Mouse (Mus musculus) myocyte (in vitro differentiated cells): ENCODE data around the gene Asic2. TPM values are rescaled to one million over a fixed set of nuclear protein-coding genes. Genes with fewer than 3 reads are reported as not detected.
A peak's percentile ranks its signal among the peaks of the same experiment; 100 is the strongest.

Source experiments
- H3K27me3 ChIP-seq: one replicate; pipeline ENCODE4 v1.6.1; 2011; ENCODE audit not compliant: control insufficient read depth, insufficient read depth, insufficient read length
- H3K36me3 ChIP-seq: one replicate; pipeline ENCODE4 v1.6.1; 2011; ENCODE audit not compliant: control insufficient read depth, insufficient read depth
- H3K4me2 ChIP-seq: one replicate; pipeline ENCODE4 v1.6.1; 2011; ENCODE audit warnings: low read depth, control low read depth
- H3K4me3 ChIP-seq: one replicate; pipeline ENCODE4 v1.5.1; 2011; ENCODE audit warnings: mild to moderate bottlenecking, control low read depth, moderate library complexity
- H3K79me2 ChIP-seq: one replicate; pipeline ENCODE4 v1.6.1; 2011; ENCODE audit not compliant: control insufficient read depth, insufficient read depth
- H3ac ChIP-seq: one replicate; pipeline ENCODE4 v1.6.1; 2011; ENCODE audit not compliant: control insufficient read depth, insufficient read length
- CEBPB ChIP-seq: IDR thresholded peaks from 2 replicates; pipeline ENCODE4 v1.6.1; 2011; ENCODE audit warnings: mild to moderate bottlenecking, moderate library complexity; ENCODE audit not compliant: poor library complexity, insufficient read depth, severe bottlenecking
- E2F4 ChIP-seq: IDR thresholded peaks from one replicate; pipeline ENCODE4 v1.6.1; 2011; ENCODE audit warnings: mild to moderate bottlenecking, control low read depth, moderate library complexity; ENCODE audit not compliant: insufficient read depth
- MAX ChIP-seq: IDR thresholded peaks from one replicate; pipeline ENCODE4 v1.6.1; 2011; ENCODE audit warnings: low read depth, mild to moderate bottlenecking, control low read depth
- MYOD1 ChIP-seq, 3 experiments: IDR thresholded peaks; one replicate each; pipeline ENCODE4 v1.6.1; 2011; ENCODE audit warnings: control low read depth in 2 of 3, low read depth in 2 of 3, mild to moderate bottlenecking in 2 of 3, moderate library complexity in 1 of 3; ENCODE audit not compliant: insufficient read length in 2 of 3, control insufficient read depth in 1 of 3
- MYOG ChIP-seq, 3 experiments: IDR thresholded peaks; one replicate each; pipeline ENCODE4 v1.6.1; 2011; ENCODE audit warnings: control low read depth in 2 of 3, low read depth in 2 of 3, mild to moderate bottlenecking in 2 of 3; ENCODE audit not compliant: insufficient read length in 2 of 3, control insufficient read depth in 1 of 3, insufficient read depth in 1 of 3
- POLR2A ChIP-seq: IDR thresholded peaks from one replicate; pipeline ENCODE4 v1.6.1; 2011; ENCODE audit warnings: low read depth, mild to moderate bottlenecking, control low read depth, moderate library complexity; ENCODE audit not compliant: insufficient read length
- POLR2AphosphoS2 ChIP-seq: IDR thresholded peaks from one replicate; pipeline ENCODE4 v1.6.1; 2011; ENCODE audit warnings: low read depth, control low read depth; ENCODE audit not compliant: insufficient read length
- REST ChIP-seq: IDR thresholded peaks from one replicate; pipeline ENCODE4 v1.6.1; 2011; ENCODE audit warnings: mild to moderate bottlenecking, control low read depth, moderate library complexity; ENCODE audit not compliant: insufficient read depth, insufficient read length
- SRF ChIP-seq: IDR thresholded peaks from one replicate; pipeline ENCODE4 v1.6.1; 2011; ENCODE audit warnings: low read depth; ENCODE audit not compliant: control insufficient read depth, insufficient read length
- TCF12 ChIP-seq: IDR thresholded peaks from one replicate; pipeline ENCODE4 v1.6.1; 2011; ENCODE audit warnings: mild to moderate bottlenecking, control low read depth; ENCODE audit not compliant: poor library complexity, insufficient read depth, severe bottlenecking
- TCF3 ChIP-seq: IDR thresholded peaks from one replicate; pipeline ENCODE4 v1.6.1; 2011; ENCODE audit warnings: low read depth, control low read depth; ENCODE audit not compliant: insufficient read length
- USF1 ChIP-seq: IDR thresholded peaks from one replicate; pipeline ENCODE4 v1.6.1; 2011; ENCODE audit warnings: low read depth, mild to moderate bottlenecking, control low read depth, moderate library complexity
- polyA plus RNA-seq: library from polyadenylated mRNA; unstranded; fragments of >200 nt; fragmentation: generic; extraction: Trizol; gene quantifications from one replicate; pipeline ENCODE4 v1.2.1, GENCODE M21; 2012; ENCODE audit warnings: missing spikeins

Asic2 gene
- polyA plus RNA-seq, 1 experiment: not detected

- Histone ChIP-seq H3ac (no peak overlapping the region), H3K27me3 (peaks cover 31% of the 10 kb centered on the region), H3K79me2 (no peaks in the 10 kb centered on the region), H3K36me3 (no peaks in the 10 kb centered on the region), H3K4me2 (no peak overlapping the region), H3K4me3 (no peak overlapping the region)
- no peak for TF ChIP-seq USF1
- TF ChIP-seq POLR2A: no peak
- no peak for TF ChIP-seq TCF3
- no peak for TF ChIP-seq MYOD1 (IDR thresholded peaks at IDR 0.05; ENCODE audit: control insufficient read depth in 1 of 3, insufficient read length in 2 of 3, low read depth in 2 of 3)
- no peak for TF ChIP-seq E2F4
- no peak for TF ChIP-seq CEBPB
- no peak for TF ChIP-seq MAX
- TF ChIP-seq SRF: no peak
- no peak for TF ChIP-seq POLR2AphosphoS2
- no peak for TF ChIP-seq MYOG (IDR thresholded peaks at IDR 0.05; ENCODE audit: control insufficient read depth in 1 of 3, insufficient read depth in 1 of 3, insufficient read length in 2 of 3, low read depth in 2 of 3)
- TF ChIP-seq REST: no peak
- TF ChIP-seq TCF12: no peak
Observed at GRCm38 (mm10) chr11:81973699-81974098, 5.4 kb upstream of the Asic2 start.

DNA sequence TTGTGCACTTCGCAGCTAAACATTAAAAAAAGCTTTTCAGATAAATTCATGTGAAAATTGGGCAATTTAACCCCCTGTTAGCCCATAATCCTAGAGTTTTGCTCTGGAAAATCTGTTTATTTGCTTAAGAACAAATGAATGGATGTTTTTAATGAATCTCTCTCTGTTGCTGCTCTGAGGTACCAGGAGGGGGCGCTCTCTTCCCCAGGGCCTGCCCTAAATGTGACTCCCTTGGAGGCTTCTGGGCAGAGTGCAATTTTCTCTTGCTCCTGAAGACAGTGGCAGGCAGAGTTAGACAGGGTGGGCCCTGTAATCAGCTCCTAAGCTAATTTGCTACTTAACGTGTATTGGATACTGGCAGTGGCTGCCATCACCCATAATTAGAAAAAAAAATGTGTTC lies 3.8 kb upstream of the Asic2 start:
- TF ChIP-seq MAX (no peak), POLR2AphosphoS2 (no peak), MYOD1 (IDR thresholded peaks at IDR 0.05; ENCODE audit: control insufficient read depth in 1 of 3, insufficient read length in 2 of 3, low read depth in 2 of 3) (no peak), REST (no peak), TCF3 (no peak), CEBPB (no peak), USF1 (no peak), POLR2A (no peak), E2F4 (no peak), SRF (no peak)
- no peak overlapping the region for H3K4me3 ChIP-seq
- H3K79me2 ChIP-seq: no peaks in the 10 kb centered on the region
- peaks cover 45% of the 10 kb centered on the region for H3K27me3 ChIP-seq
- no peak overlapping the region for H3K4me2 ChIP-seq
- H3ac ChIP-seq: no peak overlapping the region
- H3K36me3 ChIP-seq: no peaks in the 10 kb centered on the region

GRCm38 (mm10) chr11:81966626-81967289 lies 1.5 kb downstream of the Asic2 start:
- Histone ChIP-seq H3K27me3 (peaks cover 30% of the 10 kb centered on the region), H3ac (no peak overlapping the region), H3K4me3 (no peak overlapping the region), H3K4me2 (no peak overlapping the region), H3K79me2 (no peaks in the 10 kb centered on the region), H3K36me3 (no peaks in the 10 kb centered on the region)
- TF ChIP-seq CEBPB: no peak
- TF ChIP-seq REST: peak; percentile 91
- no peak for TF ChIP-seq SRF
- no peak for TF ChIP-seq POLR2AphosphoS2

- H3K79me2 ChIP-seq: no peaks in the 10 kb centered on the region
- H3K27me3 ChIP-seq: peaks cover 30% of the 10 kb centered on the region
- TF ChIP-seq TCF12 (no peak), USF1 (no peak), SRF (no peak), MYOD1 (IDR thresholded peaks at IDR 0.05; ENCODE audit: control insufficient read depth in 1 of 3, insufficient read length in 2 of 3, low read depth in 2 of 3) (no peak), REST (no peak), POLR2AphosphoS2 (no peak), E2F4 (no peak), CEBPB (no peak), POLR2A (no peak), MAX (no peak), MYOG (IDR thresholded peaks at IDR 0.05; ENCODE audit: control insufficient read depth in 1 of 3, insufficient read depth in 1 of 3, insufficient read length in 2 of 3, low read depth in 2 of 3) (no peak), TCF3 (no peak)
- H3K36me3 ChIP-seq: no peaks in the 10 kb centered on the region
- no peak overlapping the region for H3ac ChIP-seq
- H3K4me3 ChIP-seq: no peak overlapping the region
- H3K4me2 ChIP-seq: no peak overlapping the region
Observed at GRCm38 (mm10) chr11:81965653-81966625, 2.3 kb downstream of the Asic2 start.
